Mouse (Mus musculus) stomach, postnatal 0 days (tissue): ENCODE measurements around the gene Nemf.

Source experiments
- CTCF ChIP-seq: IDR thresholded peaks from 2 replicates; pipeline ENCODE4 v1.5.1; 2016; ENCODE audit warnings: antibody characterized with exemption, low read depth, mild to moderate bottlenecking, moderate library complexity
- EP300 ChIP-seq: optimal IDR thresholded peaks from 2 replicates; pipeline ENCODE3; 2016; ENCODE audit warnings: antibody characterized with exemption

DNA sequence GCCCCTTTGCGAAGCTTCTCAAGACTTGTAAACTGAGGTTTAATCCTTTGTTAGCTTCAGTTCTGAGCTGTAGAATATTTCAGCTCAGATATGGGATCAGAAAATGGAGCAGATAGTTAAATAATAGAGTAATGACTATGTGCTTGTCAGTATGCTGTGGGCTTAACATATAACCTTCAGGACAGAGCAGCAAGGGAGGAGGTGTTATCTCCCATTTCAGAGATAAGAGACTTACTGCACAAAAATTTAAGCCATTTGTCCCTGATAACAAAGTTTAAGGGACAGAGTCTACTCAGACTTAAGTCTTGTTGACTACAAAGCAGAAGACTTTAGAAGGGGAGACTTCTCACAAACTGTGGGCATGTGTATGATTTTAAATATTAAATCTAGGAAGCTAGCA, 25.9 kb upstream of the Nemf start:
- no peak for TF ChIP-seq CTCF
- TF ChIP-seq EP300 = no peak
